Mouse (Mus musculus): ENCODE results near the gene Ptpn6. TPM values are rescaled to one million over a fixed set of nuclear protein-coding genes. Genes with fewer than 3 reads are reported as not detected.

The Ptpn6 gene
- polyA plus RNA-seq, 1 experiment from 2014 or later = 14.1 TPM

DNA sequence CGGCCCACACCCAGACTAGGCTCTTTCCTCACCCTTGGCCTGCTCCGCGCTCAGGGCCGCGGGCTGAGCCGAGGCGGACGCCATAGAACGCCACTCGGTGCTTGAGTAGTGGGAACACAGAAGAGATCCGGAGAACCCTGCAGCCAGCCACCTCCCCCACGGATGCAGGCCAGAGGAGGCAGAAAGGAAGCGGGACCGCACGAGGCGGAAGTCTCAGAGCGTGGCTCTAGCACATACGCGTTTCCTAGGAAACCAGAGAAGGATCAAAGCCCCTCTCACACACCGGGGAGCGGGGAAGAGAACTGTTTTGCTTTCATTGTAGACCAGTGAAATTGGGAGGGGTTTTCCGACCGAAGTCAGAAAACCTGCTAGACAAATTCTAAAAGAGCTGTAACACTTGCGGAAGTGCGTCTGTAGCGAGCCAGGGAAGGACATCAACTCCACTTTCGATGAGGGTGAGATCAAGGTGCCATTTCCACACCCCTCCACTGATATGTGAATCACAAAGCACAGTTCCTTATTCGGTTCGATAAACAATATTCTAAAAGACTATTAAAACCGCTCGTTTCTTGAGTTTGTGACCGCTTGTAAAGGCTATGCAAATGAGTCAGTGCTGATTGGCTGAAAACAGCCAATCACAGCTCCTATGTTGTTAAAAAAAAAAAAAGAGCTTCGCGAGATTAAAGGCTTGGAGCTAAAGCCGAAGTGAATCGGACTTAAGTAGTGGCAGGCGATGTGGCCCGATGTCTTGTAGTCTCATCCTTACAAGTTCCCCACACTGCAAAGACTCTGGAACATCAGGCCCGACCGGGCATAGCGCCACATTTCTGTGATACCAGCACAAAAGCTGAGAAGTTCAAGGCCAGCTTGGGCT lies 2.6 kb upstream of the Ptpn6 start, which contains the start of gene Grcc10:
TSS of gene Grcc10 (minus strand) at position 487 of the 874 bp plus-strand sequence.
- Histone ChIP-seq H3K9ac (ENCODE audit: low read length) (peak within 1 kb of the TSS; percentile 74), H3K4me2 (ENCODE audit: low read length) (peak within 1 kb of the TSS; percentile 71), H3K9me3 (ENCODE audit: control insufficient read depth, low read length) (no peaks in the 10 kb centered on the region), H3K4me1 (replicated peaks; ENCODE audit: control insufficient read depth, insufficient read depth, low read length) (peaks cover 30% of the 10 kb centered on the region), H3K27me3 (replicated peaks; ENCODE audit: control insufficient read depth, insufficient read depth, low read length) (no peaks in the 10 kb centered on the region), H3K36me3 (ENCODE audit: control insufficient read depth, insufficient read depth, low read length) (peaks cover 26% of the 10 kb centered on the region), H3K4me3 (ENCODE audit: low read depth, low read length) (peak within 1 kb of the TSS; percentile 59), H3K27ac (ENCODE audit: low read depth) (peak within 1 kb of the TSS; percentile 95)
- WGBS = 0% methylated on average over 41 of the region's 41 CpGs
- ATAC-seq (replicated peaks; ENCODE audit: low FRiP score, low TSS enrichment, low read depth) (peak; percentile 75), DNase-seq (ENCODE audit: low spot score) (peak; percentile 93)

DNA sequence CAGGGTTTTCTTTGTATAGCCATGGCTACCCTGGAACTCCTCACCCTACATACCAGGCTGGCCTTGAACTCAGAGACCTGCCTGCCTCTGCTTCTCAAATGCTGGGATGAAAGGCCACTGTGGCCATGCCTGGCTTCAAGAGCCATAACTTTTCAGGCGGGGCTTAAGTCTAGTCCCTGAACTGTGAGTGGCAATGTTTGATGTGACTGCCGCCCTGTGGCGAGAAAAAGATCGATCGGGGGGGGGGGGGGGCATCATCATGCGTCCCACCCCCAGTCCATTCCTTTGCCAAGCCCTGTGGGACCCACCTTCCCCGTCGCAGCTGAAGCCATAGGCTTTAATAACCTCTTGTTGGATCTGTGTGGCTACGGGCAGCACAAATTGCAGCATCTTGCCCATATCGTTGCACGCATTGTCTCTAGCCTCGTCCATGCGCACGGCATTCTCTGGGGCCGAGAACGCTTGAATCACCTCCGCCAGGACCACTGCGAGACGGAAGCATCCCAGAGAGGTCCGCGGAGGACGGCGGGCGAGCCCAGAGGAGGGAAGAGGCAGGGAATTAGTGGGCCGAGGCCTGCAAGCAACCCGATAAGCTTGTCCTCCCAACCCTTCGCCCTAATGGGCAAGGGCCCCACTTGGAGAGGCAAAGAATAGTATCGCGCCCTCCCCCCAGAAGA lies 1.8 kb upstream of the Ptpn6 start:
- peak overlapping the region; percentile 95 for H3K27ac ChIP-seq (ENCODE audit: low read depth)
- under 1% methylated on average over 26 of the region's 29 CpGs for WGBS
- no peaks in the 10 kb centered on the region for H3K9me3 ChIP-seq (ENCODE audit: control insufficient read depth, low read length)
- peaks cover 27% of the 10 kb centered on the region for H3K4me1 ChIP-seq (replicated peaks; ENCODE audit: control insufficient read depth, insufficient read depth, low read length)
- no peaks in the 10 kb centered on the region for H3K27me3 ChIP-seq (replicated peaks; ENCODE audit: control insufficient read depth, insufficient read depth, low read length)
- H3K36me3 ChIP-seq (ENCODE audit: control insufficient read depth, insufficient read depth, low read length) = peaks cover 26% of the 10 kb centered on the region
- H3K9ac ChIP-seq (ENCODE audit: low read length) = peak overlapping the region; percentile 74
- peak; percentile 91 for DNase-seq (ENCODE audit: low spot score)
- ATAC-seq (replicated peaks; ENCODE audit: low FRiP score, low TSS enrichment, low read depth) = peak; percentile 6; the same call in 1 of the 2 replicates
- H3K4me2 ChIP-seq (ENCODE audit: low read length) = peak overlapping the region; percentile 71
- peak overlapping the region; percentile 59 for H3K4me3 ChIP-seq (ENCODE audit: low read depth, low read length)

DNA sequence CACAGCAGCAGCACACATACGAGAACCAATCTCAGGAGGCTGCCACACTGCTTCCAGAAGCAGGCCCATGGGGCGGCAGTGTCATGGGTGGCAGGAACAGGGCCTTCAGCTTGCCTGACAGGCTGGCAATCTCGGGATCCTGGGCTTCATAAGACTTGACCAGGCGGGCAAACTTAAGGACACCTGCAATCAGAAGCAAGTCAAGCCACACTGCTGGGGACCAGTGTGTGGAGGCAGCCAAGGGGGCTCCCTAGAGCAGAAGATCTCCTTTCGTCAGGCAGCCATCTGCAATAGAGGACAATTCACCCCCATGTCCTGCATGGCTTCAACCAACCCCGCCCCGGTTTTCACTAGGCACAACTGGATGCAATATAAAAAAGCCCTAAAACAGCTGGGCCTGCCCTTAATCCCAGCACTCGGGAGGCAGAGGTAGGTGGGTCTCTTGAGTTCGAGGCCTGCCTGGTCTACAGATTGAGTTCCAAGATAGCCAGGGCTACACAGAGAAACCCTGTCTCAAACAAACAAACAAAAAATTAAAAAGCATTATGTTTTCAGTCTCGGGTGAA lies 800 bp upstream of the Ptpn6 start:
- Histone ChIP-seq H3K9me3 (ENCODE audit: control insufficient read depth, low read length) (no peaks in the 10 kb centered on the region), H3K4me2 (ENCODE audit: low read length) (peak overlapping the region; percentile 71), H3K4me3 (ENCODE audit: low read depth, low read length) (peak overlapping the region; percentile 59; the same call in 1 of the 2 replicates), H3K36me3 (ENCODE audit: control insufficient read depth, insufficient read depth, low read length) (peaks cover 18% of the 10 kb centered on the region), H3K27ac (ENCODE audit: low read depth) (peak overlapping the region; percentile 6; the same call in 1 of the 2 replicates), H3K9ac (ENCODE audit: low read length) (no peak overlapping the region), H3K27me3 (replicated peaks; ENCODE audit: control insufficient read depth, insufficient read depth, low read length) (no peaks in the 10 kb centered on the region), H3K4me1 (replicated peaks; ENCODE audit: control insufficient read depth, insufficient read depth, low read length) (peaks cover 27% of the 10 kb centered on the region)
- ATAC-seq (replicated peaks; ENCODE audit: low FRiP score, low TSS enrichment, low read depth) (no peak), DNase-seq (ENCODE audit: low spot score) (no peak)
- 83% methylated on average over 10 of the region's 10 CpGs for WGBS

DNA sequence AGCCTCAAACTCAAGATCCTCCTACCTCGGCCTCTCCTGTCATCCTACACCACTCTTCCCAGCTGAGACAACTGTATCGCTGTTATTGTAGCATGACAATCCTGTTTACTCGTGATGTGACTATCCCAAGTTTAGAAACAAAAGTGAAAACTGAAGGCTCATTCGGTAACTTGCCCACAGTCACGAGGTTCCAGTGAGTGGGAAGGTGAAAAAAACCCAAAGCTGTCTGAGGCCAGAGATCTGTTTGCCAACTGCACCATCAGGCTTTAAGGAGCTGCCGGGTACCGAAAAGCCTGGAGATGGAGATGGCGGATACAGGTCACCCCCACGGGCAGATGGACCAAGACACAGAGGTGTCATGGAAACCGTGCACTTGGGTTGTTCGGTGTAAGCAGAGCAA lies 1.5 kb downstream of the Ptpn6 start:
- Histone ChIP-seq H3K4me2 (ENCODE audit: low read length) (no peak overlapping the region), H3K9ac (ENCODE audit: low read length) (no peak overlapping the region), H3K9me3 (ENCODE audit: control insufficient read depth, low read length) (no peaks in the 10 kb centered on the region), H3K27ac (ENCODE audit: low read depth) (no peak overlapping the region), H3K36me3 (ENCODE audit: control insufficient read depth, insufficient read depth, low read length) (no peaks in the 10 kb centered on the region), H3K4me1 (replicated peaks; ENCODE audit: control insufficient read depth, insufficient read depth, low read length) (peaks cover 26% of the 10 kb centered on the region), H3K27me3 (replicated peaks; ENCODE audit: control insufficient read depth, insufficient read depth, low read length) (no peaks in the 10 kb centered on the region), H3K4me3 (ENCODE audit: low read depth, low read length) (no peak overlapping the region)
- ATAC-seq (replicated peaks; ENCODE audit: low FRiP score, low TSS enrichment, low read depth) (no peak), DNase-seq (ENCODE audit: low spot score) (no peak)
- WGBS = 90% methylated on average over 11 of the region's 11 CpGs

- Histone ChIP-seq H3K4me3 (ENCODE audit: low read depth, low read length) (no peak overlapping the region), H3K36me3 (ENCODE audit: control insufficient read depth, insufficient read depth, low read length) (no peaks in the 10 kb centered on the region), H3K4me1 (replicated peaks; ENCODE audit: control insufficient read depth, insufficient read depth, low read length) (peaks cover 12% of the 10 kb centered on the region; the same call in 1 of the 2 replicates), H3K27me3 (replicated peaks; ENCODE audit: control insufficient read depth, insufficient read depth, low read length) (no peaks in the 10 kb centered on the region), H3K27ac (ENCODE audit: low read depth) (no peak overlapping the region), H3K9ac (ENCODE audit: low read length) (no peak overlapping the region), H3K4me2 (ENCODE audit: low read length) (no peak overlapping the region), H3K9me3 (ENCODE audit: control insufficient read depth, low read length) (no peaks in the 10 kb centered on the region)
- WGBS = 95% methylated on average over 3 of the region's 3 CpGs
- ATAC-seq (replicated peaks; ENCODE audit: low FRiP score, low TSS enrichment, low read depth) (no peak), DNase-seq (ENCODE audit: low spot score) (no peak)
Measured at GRCm38 (mm10) chr6:124734417-124734816, 4.1 kb downstream of the Ptpn6 start.

DNA sequence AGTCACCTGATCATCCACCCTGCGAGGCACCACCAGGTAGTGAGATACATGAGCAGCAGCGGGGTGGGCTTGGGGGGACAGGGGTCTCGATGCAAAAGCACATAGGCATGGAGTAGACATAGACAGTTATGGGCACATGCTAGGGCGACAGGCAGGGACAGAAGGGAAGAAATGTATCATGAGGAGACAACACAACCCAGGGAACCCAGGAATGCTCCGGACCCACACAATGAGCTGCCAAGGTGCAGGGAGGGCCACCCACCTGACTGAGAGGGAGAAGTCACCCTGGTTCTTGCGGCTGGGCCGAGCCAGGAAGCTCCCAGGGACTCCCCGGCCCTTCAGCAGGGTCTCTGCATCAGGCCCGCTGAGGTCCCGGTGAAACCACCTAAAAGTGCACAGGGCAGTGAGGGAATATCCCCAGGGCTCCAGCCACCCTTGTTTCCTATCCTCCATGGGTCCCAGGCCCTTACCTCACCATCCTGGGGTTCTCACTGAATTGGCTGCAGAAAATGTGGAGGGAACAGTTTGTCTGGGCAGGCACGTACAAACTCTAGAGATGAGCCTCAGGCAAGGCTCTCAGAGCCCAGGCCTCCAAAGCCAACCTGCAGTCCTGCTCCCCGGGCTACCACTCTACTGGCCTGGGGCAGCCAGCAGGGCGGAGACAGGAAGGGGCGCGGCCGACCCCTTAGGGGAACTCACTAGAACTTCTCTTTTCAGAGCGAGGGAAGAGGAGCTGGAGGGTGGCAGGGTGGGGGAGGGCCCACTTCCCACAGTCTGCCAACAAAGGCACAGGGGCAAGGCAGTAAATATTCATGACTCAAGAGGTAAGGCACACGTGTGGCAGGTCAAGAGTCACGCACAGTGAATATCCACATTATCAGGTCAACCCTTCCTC lies 5.8 kb downstream of the Ptpn6 start:
- Histone ChIP-seq H3K4me1 (replicated peaks; ENCODE audit: control insufficient read depth, insufficient read depth, low read length) (no peaks in the 10 kb centered on the region), H3K36me3 (ENCODE audit: control insufficient read depth, insufficient read depth, low read length) (no peaks in the 10 kb centered on the region), H3K9ac (ENCODE audit: low read length) (no peak overlapping the region), H3K27me3 (replicated peaks; ENCODE audit: control insufficient read depth, insufficient read depth, low read length) (no peaks in the 10 kb centered on the region), H3K4me3 (ENCODE audit: low read depth, low read length) (no peak overlapping the region), H3K4me2 (ENCODE audit: low read length) (no peak overlapping the region), H3K27ac (ENCODE audit: low read depth) (no peak overlapping the region), H3K9me3 (ENCODE audit: control insufficient read depth, low read length) (no peaks in the 10 kb centered on the region)
- no peak for DNase-seq (ENCODE audit: low spot score)
- peak; percentile 12; the same call in 1 of the 2 replicates for ATAC-seq (replicated peaks; ENCODE audit: low FRiP score, low TSS enrichment, low read depth)
- 55% methylated on average over 19 of the region's 19 CpGs for WGBS

GRCm38 (mm10) chr6:124731038-124731437 lies 7.5 kb downstream of the Ptpn6 start:
- Histone ChIP-seq H3K4me1 (replicated peaks; ENCODE audit: control insufficient read depth, insufficient read depth, low read length) (no peaks in the 10 kb centered on the region), H3K9ac (ENCODE audit: low read length) (no peak overlapping the region), H3K27ac (ENCODE audit: low read depth) (no peak overlapping the region), H3K4me2 (ENCODE audit: low read length) (no peak overlapping the region), H3K27me3 (replicated peaks; ENCODE audit: control insufficient read depth, insufficient read depth, low read length) (no peaks in the 10 kb centered on the region), H3K9me3 (ENCODE audit: control insufficient read depth, low read length) (no peaks in the 10 kb centered on the region), H3K36me3 (ENCODE audit: control insufficient read depth, insufficient read depth, low read length) (no peaks in the 10 kb centered on the region), H3K4me3 (ENCODE audit: low read depth, low read length) (no peak overlapping the region)
- 80% methylated on average over 7 of the region's 7 CpGs for WGBS
- DNase-seq (ENCODE audit: low spot score) = no peak
- no peak for ATAC-seq (replicated peaks; ENCODE audit: low FRiP score, low TSS enrichment, low read depth)
